Mouse (Mus musculus) cerebellum, adult 9-11 months (tissue): Measurements from ENCODE around the gene Guca2a.
"Not testable (repeated sequence)": the region's sequence is repeated elsewhere in the genome, so short reads cannot be mapped to it uniquely, and the experiment has no call there.

ENCODE experiments used
- DNase-seq: peaks from one replicate; pipeline ENCODE4 v3.0.0; 2022

Guca2a gene

GRCm38 (mm10) chr4:119637176-119637845 is at the start of gene Guca2a:
Gene Guca2a (plus strand): TSS chr4:119637704.
- no peak for DNase-seq

- no peak for DNase-seq
These were observed 49.5 kb upstream of the Guca2a start for GRCm38 (mm10) chr4:119588037-119588436.

- no peak for DNase-seq
These were observed 48.1 kb upstream of the Guca2a start for GRCm38 (mm10) chr4:119589423-119589822.

DNA sequence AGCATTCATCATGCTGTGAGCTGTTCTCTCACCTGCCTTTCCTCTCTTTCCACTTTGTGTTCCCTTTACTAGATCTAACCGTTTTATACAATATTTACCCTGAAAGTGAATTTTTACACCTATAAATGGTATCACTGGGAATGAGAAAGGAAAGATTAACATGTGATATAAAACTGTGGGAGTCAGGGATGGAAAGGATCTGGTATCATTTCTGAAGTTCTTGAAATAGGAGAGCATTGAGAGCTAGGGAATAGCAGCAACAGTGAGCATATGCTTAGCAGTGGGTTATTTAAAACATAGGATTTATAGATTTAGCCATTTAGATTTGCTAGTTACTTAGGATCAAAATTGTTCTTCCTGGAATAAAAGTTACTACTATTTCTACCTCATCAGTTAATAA is 47.5 kb upstream of the Guca2a start:
- DNase-seq, result no peak

DNA sequence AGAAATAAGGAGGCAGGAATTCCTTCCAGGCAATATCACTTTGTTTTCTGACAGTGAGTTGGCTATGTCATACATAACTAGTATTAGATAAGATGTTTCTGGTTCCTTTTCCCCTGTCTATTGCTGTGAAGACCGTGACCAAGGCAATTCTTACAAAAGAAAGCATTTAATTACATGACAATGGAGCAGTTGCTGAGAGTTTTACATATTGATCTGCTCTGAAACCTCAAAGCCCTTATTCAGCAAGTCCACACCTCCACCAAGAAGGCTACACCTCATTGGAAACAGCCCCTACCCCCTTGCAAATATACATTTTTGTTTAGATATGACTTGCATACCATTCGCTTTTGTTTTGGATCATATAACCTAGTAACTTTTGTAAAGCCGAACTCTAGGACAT is 45.0 kb upstream of the Guca2a start:
- no peak for DNase-seq

DNA sequence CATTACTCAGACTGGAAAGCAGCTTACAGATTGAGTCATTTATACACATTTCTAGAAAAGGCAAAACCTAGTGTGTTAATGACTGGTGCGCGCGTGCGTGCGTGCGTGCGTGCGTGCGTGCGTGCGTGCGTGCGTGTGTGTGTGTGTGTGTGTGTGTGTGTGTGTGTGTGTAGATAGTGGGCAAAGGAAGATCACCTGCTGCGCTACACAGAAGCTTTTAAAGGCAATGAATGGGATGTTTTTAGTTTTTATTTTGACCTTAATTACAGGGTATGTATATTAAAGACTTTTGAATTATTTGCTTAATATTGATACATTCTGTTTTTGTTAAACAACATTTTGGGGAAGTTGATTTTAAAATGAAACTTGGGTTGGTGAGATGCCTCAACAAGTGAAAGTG is 43.2 kb upstream of the Guca2a start:
- no peak for DNase-seq

DNA sequence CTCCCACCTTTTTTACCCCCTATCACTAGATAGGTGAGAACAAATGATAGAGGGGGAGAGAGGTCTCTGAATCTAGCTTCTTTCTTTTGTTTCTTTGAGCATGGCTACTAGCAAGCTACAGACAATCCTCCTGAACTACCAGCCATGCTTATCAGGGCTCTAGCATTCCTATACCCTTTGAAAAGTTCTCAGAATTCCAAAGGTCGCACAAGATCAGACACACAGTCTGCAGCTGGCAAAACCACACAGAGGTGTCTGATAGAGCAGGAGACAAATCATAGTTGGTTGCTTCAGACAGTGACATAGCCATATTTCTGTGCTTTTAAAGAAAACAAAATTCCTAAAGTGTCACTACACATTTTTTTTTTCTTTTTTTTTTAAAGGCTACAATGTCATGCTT is 37.9 kb upstream of the Guca2a start:
- DNase-seq, result no peak

- no peak for DNase-seq
These were observed 28.0 kb upstream of the Guca2a start for GRCm38 (mm10) chr4:119609488-119609887.

- no peak for DNase-seq
These were observed 23.4 kb upstream of the Guca2a start for GRCm38 (mm10) chr4:119614078-119614477.

- no peak for DNase-seq
These were observed 22.8 kb upstream of the Guca2a start for GRCm38 (mm10) chr4:119614724-119615123.

DNA sequence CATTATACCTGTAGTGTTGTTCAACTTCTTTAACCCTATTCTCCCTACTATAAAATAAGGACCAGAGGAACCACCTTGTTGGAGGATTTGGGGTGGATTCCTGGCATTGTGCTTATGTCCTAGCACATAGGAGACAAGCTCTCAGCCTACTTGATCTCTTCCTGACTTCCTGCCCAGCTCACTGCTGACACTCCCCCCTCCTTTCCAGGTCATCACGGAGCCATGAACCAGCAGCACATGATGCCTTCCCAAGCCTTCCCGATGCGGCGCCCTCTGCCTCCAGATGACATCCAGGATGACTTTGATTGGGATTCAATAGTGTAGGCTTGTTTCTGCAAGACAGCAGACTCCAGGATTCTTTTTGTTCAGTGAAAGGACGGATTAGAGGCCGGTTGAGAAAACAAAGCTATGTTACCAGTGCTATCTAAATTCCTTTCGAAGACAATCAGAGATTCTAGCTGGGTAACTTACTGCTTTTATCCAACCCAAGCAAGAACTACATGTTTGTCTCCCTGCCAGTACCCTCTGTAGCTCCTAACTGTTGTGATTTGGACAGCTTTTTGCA is 11.3 kb upstream of the Guca2a start:
- no peak for DNase-seq

DNA sequence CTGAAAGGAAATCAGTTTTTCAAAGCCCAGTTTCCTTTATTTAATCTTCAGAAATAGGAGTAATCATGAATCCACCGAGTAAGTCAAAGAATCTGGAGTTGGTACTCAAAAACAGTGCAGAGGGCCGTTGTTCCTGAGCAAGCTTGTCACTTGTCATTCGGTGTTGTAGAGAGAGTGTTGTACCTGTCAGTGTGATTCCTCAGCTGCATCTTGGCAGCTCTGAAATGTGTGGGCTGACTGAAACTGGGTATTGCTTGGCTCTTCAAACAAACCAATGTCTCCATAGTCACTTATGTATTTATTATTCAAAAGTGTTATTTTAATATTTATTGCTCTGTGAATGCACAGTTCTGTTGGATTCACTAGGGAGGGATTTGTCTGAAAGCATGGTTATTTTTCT is 10.6 kb upstream of the Guca2a start:
- no peak for DNase-seq

GRCm38 (mm10) chr4:119627317-119627716 is 10.2 kb upstream of the Guca2a start:
- no peak for DNase-seq

GRCm38 (mm10) chr4:119628363-119628762 is 9.1 kb upstream of the Guca2a start:
- not testable (repeated sequence) for DNase-seq

DNA sequence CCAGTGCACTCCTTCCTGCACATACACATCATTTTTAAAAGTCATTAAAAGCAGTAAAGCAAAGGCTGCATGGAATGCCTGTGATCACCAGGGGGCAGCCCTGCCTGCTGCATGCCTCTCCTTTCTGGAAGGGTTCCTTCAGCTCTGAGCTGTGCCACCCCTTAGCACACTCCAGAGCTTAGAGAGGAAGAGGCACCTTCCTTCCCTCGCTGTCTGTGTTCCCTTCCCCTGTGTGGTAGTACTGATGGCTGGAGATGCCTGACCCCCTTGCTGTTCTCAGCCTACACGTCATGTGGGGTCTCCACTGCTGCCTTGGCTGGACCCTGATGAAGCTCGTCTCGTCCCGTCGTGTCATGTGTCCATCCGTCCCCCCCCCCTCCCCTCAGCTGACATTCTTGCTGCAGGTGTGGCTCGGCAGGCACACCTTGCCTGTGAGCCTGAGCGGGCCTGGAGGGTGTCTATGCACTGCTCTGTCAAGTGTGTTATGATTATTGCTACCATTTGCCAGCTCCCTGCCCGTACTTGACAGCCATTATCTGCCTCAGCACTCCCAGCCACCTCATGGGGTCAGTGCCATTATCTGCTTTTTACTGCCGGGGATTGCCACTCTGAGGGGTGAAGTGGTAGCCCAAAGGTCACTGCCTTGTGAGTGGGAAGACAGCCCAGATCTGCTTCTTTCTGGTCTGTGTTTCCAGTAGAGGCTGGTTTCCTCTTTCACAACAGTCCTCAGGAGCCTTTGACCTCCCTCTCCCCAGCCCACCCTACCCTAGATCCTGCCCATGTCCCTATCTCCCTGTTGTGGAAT is 6.2 kb upstream of the Guca2a start:
- peak; percentile 29 for DNase-seq

- no peak for DNase-seq
These were observed 4.8 kb upstream of the Guca2a start for GRCm38 (mm10) chr4:119632721-119633120.

GRCm38 (mm10) chr4:119633342-119633741 is 4.2 kb upstream of the Guca2a start:
- DNase-seq, result no peak

- no peak for DNase-seq
These were observed 3.6 kb upstream of the Guca2a start for GRCm38 (mm10) chr4:119633948-119634347.

DNA sequence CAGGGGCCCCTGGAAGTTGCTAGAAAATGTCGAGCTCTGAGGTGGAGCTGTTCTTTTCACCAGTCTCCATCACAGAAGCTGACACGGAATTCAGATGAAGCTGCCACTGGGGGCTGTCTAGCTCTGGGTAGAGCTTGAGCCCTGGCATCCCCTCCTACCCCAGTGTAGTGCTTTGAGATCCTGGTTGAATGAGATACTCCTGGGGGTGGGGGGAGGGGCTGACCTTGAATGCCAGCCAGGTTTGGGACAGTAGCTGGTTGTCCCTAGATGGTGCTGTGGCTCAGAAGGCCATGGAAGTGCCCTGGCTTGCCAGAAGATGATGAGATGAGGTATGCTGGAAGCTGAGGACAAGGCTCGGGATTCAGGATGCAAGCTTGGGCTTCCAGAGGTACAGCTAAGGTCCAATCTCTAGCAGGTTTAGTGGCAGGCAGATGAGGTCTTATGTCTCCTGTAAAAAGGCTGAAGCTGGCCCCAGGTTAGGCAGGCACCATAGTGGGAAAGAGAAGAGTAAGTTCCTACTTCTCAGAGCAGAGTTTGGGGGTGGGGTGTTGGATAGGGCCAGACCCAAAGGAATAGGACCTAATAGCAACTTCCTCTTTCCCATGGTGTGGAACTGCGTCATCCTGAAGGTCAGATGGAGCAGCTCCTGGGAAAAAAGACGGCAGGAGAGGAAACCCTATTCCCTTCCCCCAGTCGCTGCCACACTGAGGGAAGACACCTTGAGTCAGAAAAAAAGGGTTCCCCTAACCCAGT is 2.4 kb upstream of the Guca2a start:
- DNase-seq, result no peak

- no peak for DNase-seq
These were observed 1.8 kb upstream of the Guca2a start for GRCm38 (mm10) chr4:119635686-119636085.

- no peak for DNase-seq
These were observed 773 bp upstream of the Guca2a start for GRCm38 (mm10) chr4:119636731-119637130.

GRCm38 (mm10) chr4:119637946-119638345 is 442 bp downstream of the Guca2a start:
- DNase-seq, result no peak

- no peak for DNase-seq
These were observed 1.2 kb downstream of the Guca2a start for GRCm38 (mm10) chr4:119638656-119639055.
